Mouse (Mus musculus): ENCODE results near the gene Nfkb1.

GRCm38 (mm10) chr3:135732747-135733445, 41.5 kb upstream of the Nfkb1 start:
- TF ChIP-seq CTCF (conservative IDR thresholded peaks at IDR 0.05; ENCODE audit: insufficient read depth, insufficient read length, low read depth, low read length) = no peak
- TF ChIP-seq POLR2A (IDR thresholded peaks at IDR 0.05; ENCODE audit: low read depth, low read length) = no peak

All from kidney, adult 2 months (tissue).